Mouse (Mus musculus): ENCODE data around the gene Sec1. TPM values are rescaled to one million over a fixed set of nuclear protein-coding genes. Genes with fewer than 3 reads are reported as not detected.

Gene Sec1
- polyA plus RNA-seq, 1 experiment: 0.41 TPM

GRCm38 (mm10) chr7:45714630-45715089 lies 20.5 kb upstream of the Sec1 start:
- H3K36me3 ChIP-seq (ENCODE audit: control insufficient read depth, insufficient read depth): no peaks in the 10 kb centered on the region
- H3ac ChIP-seq (ENCODE audit: control insufficient read depth, insufficient read length): peak overlapping the region; percentile 26
- H3K4me3 ChIP-seq: peak overlapping the region; percentile 96
- peaks cover 48% of the 10 kb centered on the region for H3K79me2 ChIP-seq (ENCODE audit: control insufficient read depth, insufficient read depth)
- H3K4me2 ChIP-seq (ENCODE audit: low read depth): peak overlapping the region; percentile 84
- TF ChIP-seq TCF12 (IDR thresholded peaks at IDR 0.05; ENCODE audit: insufficient read depth, poor library complexity, severe bottlenecking) (no peak), MYOD1 (IDR thresholded peaks at IDR 0.05; ENCODE audit: control insufficient read depth in 1 of 3, insufficient read length in 2 of 3, low read depth in 2 of 3) (no peak), POLR2AphosphoS2 (IDR thresholded peaks at IDR 0.05; ENCODE audit: insufficient read length, low read depth) (no peak), CEBPB (IDR thresholded peaks at IDR 0.05; ENCODE audit: insufficient read depth, poor library complexity, severe bottlenecking) (no peak), MAX (IDR thresholded peaks at IDR 0.05; ENCODE audit: low read depth) (no peak), TCF3 (IDR thresholded peaks at IDR 0.05; ENCODE audit: insufficient read length, low read depth) (no peak), MYOG (IDR thresholded peaks at IDR 0.05; ENCODE audit: control insufficient read depth in 1 of 3, insufficient read depth in 1 of 3, insufficient read length in 2 of 3, low read depth in 2 of 3) (no peak), E2F4 (IDR thresholded peaks at IDR 0.05; ENCODE audit: insufficient read depth) (no peak), USF1 (IDR thresholded peaks at IDR 0.05; ENCODE audit: low read depth) (no peak), REST (IDR thresholded peaks at IDR 0.05; ENCODE audit: insufficient read depth, insufficient read length) (no peak), POLR2A (IDR thresholded peaks at IDR 0.05; ENCODE audit: insufficient read length, low read depth) (no peak)
- no peaks in the 10 kb centered on the region for H3K27me3 ChIP-seq (ENCODE audit: control insufficient read depth, insufficient read depth, insufficient read length)

GRCm38 (mm10) chr7:45713881-45714520 lies 19.8 kb upstream of the Sec1 start:
- Histone ChIP-seq H3K79me2 (ENCODE audit: control insufficient read depth, insufficient read depth) (peaks cover 43% of the 10 kb centered on the region), H3ac (ENCODE audit: control insufficient read depth, insufficient read length) (no peak overlapping the region), H3K4me2 (ENCODE audit: low read depth) (peak overlapping the region; percentile 84), H3K27me3 (ENCODE audit: control insufficient read depth, insufficient read depth, insufficient read length) (no peaks in the 10 kb centered on the region), H3K36me3 (ENCODE audit: control insufficient read depth, insufficient read depth) (no peaks in the 10 kb centered on the region), H3K4me3 (peak overlapping the region; percentile 96)
- no peak for TF ChIP-seq TCF12 (IDR thresholded peaks at IDR 0.05; ENCODE audit: insufficient read depth, poor library complexity, severe bottlenecking)
- no peak for TF ChIP-seq MYOD1 (IDR thresholded peaks at IDR 0.05; ENCODE audit: control insufficient read depth in 1 of 3, insufficient read length in 2 of 3, low read depth in 2 of 3)
- no peak for TF ChIP-seq SRF (IDR thresholded peaks at IDR 0.05; ENCODE audit: control insufficient read depth, insufficient read length, low read depth)
- no peak for TF ChIP-seq MAX (IDR thresholded peaks at IDR 0.05; ENCODE audit: low read depth)
- no peak for TF ChIP-seq POLR2AphosphoS2 (IDR thresholded peaks at IDR 0.05; ENCODE audit: insufficient read length, low read depth)
- no peak for TF ChIP-seq USF1 (IDR thresholded peaks at IDR 0.05; ENCODE audit: low read depth)

- Histone ChIP-seq H3K4me3 (no peak overlapping the region), H3K4me2 (ENCODE audit: low read depth) (no peak overlapping the region), H3K27me3 (ENCODE audit: control insufficient read depth, insufficient read depth, insufficient read length) (no peaks in the 10 kb centered on the region), H3K36me3 (ENCODE audit: control insufficient read depth, insufficient read depth) (no peaks in the 10 kb centered on the region), H3K79me2 (ENCODE audit: control insufficient read depth, insufficient read depth) (peaks cover 37% of the 10 kb centered on the region), H3ac (ENCODE audit: control insufficient read depth, insufficient read length) (no peak overlapping the region)
- no peak for TF ChIP-seq REST (IDR thresholded peaks at IDR 0.05; ENCODE audit: insufficient read depth, insufficient read length)
- TF ChIP-seq MYOG (IDR thresholded peaks at IDR 0.05; ENCODE audit: control insufficient read depth in 1 of 3, insufficient read depth in 1 of 3, insufficient read length in 2 of 3, low read depth in 2 of 3): no peak
- no peak for TF ChIP-seq CEBPB (IDR thresholded peaks at IDR 0.05; ENCODE audit: insufficient read depth, poor library complexity, severe bottlenecking)
- no peak for TF ChIP-seq POLR2AphosphoS2 (IDR thresholded peaks at IDR 0.05; ENCODE audit: insufficient read length, low read depth)
- no peak for TF ChIP-seq TCF12 (IDR thresholded peaks at IDR 0.05; ENCODE audit: insufficient read depth, poor library complexity, severe bottlenecking)
- TF ChIP-seq USF1 (IDR thresholded peaks at IDR 0.05; ENCODE audit: low read depth): no peak
- TF ChIP-seq MYOD1 (IDR thresholded peaks at IDR 0.05; ENCODE audit: control insufficient read depth in 1 of 3, insufficient read length in 2 of 3, low read depth in 2 of 3): no peak
- no peak for TF ChIP-seq E2F4 (IDR thresholded peaks at IDR 0.05; ENCODE audit: insufficient read depth)
- no peak for TF ChIP-seq MAX (IDR thresholded peaks at IDR 0.05; ENCODE audit: low read depth)
Observed at GRCm38 (mm10) chr7:45713396-45713795, 19.2 kb upstream of the Sec1 start.

GRCm38 (mm10) chr7:45712022-45712757 lies 18.0 kb upstream of the Sec1 start:
- TF ChIP-seq MYOD1 (IDR thresholded peaks at IDR 0.05; ENCODE audit: control insufficient read depth in 1 of 3, insufficient read length in 2 of 3, low read depth in 2 of 3): no peak
- peak; percentile 70 for TF ChIP-seq POLR2AphosphoS2 (IDR thresholded peaks at IDR 0.05; ENCODE audit: insufficient read length, low read depth)
- no peak for TF ChIP-seq MAX (IDR thresholded peaks at IDR 0.05; ENCODE audit: low read depth)
- H3K79me2 ChIP-seq (ENCODE audit: control insufficient read depth, insufficient read depth): peaks cover 29% of the 10 kb centered on the region

More at GRCm38 (mm10) chr7:45712022-45712757, 18.0 kb upstream of the Sec1 start:
- Histone ChIP-seq H3K4me3 (no peak overlapping the region), H3K27me3 (ENCODE audit: control insufficient read depth, insufficient read depth, insufficient read length) (no peaks in the 10 kb centered on the region), H3K36me3 (ENCODE audit: control insufficient read depth, insufficient read depth) (no peaks in the 10 kb centered on the region), H3ac (ENCODE audit: control insufficient read depth, insufficient read length) (no peak overlapping the region), H3K4me2 (ENCODE audit: low read depth) (no peak overlapping the region)

Measured in myocyte (in vitro differentiated cells).